Mouse (Mus musculus): Measurements from ENCODE around the gene C87436. TPM values are rescaled to one million over a fixed set of nuclear protein-coding genes. Genes with fewer than 3 reads are reported as not detected.

C87436 gene
- total RNA-seq (2022), result 1 to 10 TPM; 6.1 to 9.2 (median 7.7) TPM

DNA sequence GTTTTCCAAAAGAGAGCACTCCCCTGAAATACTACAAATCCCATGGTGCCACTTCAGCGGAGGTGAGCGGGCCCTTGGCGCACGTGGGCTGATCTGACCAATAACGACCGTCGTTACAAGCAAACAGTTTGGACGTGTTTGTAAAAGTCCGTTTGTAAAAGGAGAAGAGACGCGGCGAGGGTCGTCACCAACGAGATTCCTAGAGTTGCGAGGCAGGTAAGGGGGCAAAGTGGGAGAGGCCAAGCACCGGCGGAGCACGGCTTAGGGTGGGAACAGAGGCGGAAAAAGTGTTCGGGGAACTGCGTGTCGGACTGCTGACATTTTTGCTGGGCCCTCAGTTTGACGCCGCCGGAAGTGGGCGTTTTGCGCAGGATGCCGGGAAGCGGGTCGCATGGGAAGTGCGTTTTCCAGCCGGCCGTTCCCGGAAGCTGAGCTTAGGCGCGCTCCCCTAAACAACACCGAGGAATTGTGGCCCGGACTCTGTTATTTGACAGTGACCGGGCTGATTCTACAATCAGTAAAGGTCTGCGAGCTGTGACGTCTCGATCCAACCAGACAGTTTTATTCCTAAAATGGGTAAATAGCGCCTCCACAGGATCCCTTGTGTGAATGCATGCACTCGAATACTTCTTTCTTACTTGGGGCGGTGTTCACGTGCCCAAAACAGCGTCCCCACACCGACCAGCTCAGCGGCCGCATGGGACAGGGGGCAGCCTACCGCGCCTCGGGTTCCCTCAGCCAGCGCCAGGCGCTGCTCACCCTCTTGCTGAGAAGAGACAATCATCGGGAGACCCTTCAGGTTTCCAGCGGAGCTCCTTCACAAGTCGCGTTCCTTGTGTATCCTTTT is at the start of gene C87436:
Gene C87436, plus strand, starts transcription at position 103 of the 847 bp plus-strand sequence.
- DNase-seq (ENCODE audit: low spot score in 2 of 2), result peak; percentile 86 to 87

DNA sequence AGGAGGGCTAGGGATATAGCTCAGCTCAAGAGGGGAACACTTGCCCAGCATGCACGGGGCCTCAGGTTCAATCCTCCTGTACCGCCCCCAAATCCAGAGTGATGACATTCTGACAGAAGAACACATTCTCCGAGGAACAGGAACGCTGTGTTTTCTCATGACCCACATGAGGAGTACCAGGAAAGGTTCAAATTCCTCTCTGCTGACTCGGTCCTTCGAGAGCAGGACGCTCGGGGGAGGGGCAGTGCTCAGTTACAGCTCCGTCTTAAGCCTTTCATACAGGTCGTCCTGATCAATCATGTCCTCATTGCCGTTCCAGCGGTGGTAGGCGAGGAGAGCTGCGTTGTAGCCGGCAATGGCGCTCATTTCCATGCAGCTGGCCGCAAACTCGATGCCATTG is 49.7 kb upstream of the C87436 start:
- DNase-seq (ENCODE audit: low spot score in 2 of 2), result no peak

DNA sequence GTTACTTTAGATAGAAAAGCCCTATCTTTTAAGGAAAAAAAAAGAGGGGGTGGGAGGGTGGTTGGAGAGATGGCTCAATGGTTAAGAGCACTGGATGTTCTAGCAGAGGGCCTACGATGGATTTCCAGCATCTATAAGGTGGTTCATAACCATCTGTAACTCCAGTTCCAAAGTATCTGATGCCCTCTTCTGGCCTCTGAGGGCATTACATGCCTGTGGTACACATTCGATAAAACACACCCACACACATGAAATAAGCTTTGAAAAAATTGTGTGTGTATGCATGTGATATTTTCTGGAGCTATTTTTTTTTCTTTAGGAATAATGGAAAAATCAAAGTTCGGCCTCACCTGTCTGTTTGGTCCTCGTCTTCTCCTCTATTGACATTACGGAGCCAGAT is 46.8 kb upstream of the C87436 start:
- DNase-seq (ENCODE audit: low spot score in 2 of 2), result no peak

DNA sequence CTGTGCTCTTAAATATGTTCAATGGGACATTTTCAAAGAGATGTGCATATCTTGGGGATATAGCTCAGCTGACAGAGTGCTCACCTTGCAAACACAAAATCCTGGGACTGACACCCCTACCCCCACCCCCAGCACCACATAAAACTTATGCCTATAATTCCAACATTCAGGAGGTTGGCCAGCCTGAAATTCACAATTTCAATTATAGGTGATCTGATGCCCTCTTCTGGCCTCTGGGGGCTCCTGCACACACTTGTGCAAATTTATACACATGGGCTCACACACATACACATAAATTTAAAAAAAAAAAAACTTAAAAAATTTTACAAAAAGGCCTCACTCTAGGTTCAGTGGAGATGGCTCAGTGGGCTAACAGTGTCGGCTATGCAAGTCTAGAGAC is 45.0 kb upstream of the C87436 start:
- no peak for DNase-seq (ENCODE audit: low spot score in 2 of 2)

DNA sequence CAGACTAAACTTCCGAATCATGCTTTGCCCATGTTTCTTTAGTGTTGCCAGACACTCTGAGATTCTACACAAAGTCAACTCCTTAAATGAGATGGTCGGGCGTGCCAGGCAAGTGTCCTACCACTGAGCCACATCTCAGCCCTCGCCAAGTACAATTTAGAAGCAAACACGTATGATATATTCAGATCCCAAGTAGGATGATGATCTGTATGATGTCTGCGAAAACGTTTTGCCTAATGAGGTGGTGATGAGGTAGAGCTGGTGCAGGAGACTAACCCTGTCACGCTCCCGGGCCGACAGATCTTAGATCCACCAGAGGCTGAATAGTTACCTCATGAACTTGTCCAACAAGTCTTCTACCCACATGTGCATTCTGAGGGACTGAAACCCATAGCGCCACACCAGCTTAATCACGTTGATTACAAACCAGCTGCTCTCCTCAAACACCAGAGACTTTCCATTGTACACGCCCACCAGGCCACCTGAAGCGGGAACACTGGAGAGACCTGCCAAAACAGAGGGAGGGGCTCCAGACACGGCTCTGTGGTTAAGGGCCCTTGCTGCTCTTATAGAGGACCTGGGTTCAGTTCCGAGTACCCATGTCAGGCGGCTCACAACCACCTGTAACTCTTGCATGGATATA is 44.0 kb upstream of the C87436 start:
- DNase-seq (ENCODE audit: low spot score in 2 of 2), result no peak

DNA sequence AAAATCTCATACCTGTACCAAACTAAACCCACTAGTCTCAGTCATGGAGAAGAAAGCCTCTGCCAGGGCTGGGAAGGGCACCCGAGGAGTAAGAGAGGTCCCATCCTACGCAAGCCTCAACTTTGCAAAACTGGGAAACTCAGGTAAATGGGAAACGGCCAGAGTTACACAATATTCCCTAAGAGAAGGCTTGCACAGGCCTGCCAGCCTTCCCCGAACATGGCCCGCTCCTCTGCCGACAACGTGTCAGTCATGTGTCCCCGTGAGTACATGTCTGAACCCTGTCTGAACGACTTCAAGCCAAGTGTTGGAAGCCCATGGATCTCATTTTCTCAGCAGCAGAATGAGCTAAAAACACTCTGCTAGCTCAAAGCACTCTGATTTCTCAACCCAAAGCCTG is 43.2 kb upstream of the C87436 start:
- no peak for DNase-seq (ENCODE audit: low spot score in 2 of 2)

DNA sequence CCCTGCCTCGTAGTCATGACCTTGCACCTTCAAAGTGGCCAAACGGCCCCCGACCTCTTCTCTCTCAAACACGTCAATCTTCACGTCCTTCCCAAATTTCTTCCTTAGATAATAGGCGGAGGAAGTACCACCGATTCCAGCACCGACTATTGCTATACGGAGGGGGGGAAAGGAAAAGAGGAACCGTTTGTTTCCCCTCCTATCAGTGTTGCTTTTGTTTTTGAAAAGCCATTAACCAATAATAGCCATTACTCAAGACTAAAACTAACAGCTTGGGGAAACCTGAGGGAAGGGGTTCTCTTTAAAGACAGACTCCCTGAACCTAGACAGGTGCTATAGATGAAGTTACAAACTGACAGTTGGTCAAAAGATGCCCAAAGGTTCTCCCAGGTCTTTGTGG is 42.2 kb upstream of the C87436 start:
- DNase-seq (ENCODE audit: low spot score in 2 of 2), result no peak

DNA sequence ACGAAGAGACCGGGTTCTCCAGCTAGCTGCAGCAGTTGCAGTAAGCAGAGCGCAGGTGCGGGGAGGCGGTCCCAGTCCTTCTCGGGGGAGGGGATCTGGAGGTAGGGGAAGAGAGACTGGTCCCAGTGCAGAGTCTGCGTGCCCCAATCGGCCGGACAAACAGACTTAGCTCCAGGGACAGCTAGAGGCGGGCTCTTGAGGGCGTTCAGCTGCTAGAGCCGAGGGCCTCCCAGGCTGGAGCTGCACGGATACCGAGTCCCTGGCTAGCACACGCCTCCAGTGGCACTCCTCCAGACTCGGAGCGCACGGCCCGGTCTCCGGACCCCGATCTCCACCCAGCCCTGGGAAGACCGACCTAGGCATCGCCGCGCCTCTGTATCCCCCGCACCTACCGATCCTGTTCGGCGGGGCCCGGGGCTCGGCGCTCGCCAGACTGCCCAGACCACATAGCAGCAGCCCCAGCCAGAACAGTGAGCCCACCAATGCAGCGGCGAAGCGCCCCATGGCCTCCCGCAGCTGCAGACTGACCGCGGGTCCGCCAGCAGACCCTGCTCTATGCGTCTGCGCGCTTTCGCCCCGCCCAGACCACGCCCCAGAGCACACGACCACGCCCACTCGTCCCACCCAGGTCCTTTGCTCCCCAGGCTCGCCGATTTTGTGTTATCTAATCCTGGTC is 41.5 kb upstream of the C87436 start, which contains the start of gene Pcyox1:
Gene Pcyox1, minus strand, starts transcription at position 574 of the 676 bp plus-strand sequence.
- DNase-seq (ENCODE audit: low spot score in 2 of 2), result peak; percentile 78 to 85

DNA sequence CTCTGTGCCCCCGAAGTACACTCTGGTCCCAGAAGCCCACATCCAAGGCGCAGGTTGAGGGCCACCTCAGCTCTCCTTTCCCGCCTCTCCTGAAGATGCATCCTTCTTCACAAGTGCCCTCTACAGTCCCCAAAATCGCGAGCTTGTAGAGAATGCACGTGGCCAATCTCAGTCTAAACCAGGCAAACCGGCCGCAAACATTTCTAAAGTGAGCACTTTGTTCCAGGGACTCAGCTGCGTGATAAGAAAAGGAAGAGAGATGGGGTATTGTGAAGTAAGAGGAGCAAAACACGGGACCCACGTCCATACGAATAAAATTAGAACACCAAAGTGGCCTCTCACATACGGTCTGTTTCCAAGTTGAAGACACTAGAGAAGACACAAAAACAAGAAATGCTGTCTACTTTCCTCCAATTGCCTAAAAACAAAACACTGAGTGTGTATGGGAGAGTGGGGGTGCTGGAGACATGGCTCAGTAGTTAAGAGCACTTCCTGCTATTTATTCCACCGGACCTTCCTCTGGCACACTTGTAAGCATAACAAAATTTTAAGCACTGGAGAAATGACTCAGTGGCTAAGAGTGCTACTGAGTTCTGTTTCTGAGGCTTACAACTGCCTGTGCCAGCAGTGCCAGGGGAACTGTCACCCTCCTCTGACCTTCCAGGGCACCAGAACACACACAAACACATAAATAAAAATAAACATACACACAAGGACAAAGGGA is 40.8 kb upstream of the C87436 start:
- no peak for DNase-seq (ENCODE audit: low spot score in 2 of 2)

DNA sequence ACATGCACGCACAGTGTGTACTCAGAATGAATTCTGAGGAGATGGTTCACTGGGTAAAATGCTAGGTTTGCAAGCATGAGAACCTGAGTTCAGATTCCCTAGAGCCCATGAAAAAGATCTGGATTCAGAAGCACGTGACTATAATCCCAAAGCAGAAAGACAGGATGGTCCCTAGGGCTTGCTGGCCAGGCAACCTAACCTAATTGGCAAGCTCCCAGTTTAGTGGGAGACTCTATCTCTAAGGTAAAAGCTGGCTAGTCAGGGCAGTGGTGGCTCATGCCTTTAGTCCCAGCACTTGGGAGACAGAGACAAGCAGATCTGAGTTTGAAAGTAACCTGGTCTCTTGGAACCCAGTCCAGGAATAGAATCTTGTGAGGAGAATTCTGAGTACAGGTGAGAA is 39.2 kb upstream of the C87436 start:
- no peak for DNase-seq (ENCODE audit: low spot score in 2 of 2)

DNA sequence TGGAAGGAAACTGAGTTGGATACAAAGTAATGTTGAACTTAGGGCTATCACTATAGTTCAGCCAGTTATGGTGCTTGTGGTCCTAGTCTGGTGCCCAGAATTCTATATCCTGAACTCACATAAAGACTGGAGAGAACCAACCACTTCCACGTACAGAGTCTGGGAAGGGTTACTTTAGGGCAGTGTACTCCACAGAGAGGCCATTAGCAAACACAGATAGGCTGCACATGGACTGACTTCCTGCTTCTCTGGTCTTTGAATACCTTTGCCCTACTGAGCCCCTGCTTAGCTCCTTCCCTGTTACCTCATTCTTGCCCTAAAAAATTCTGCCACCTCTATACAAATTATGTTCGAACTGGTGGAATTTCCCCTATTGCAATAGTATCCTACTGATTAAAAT is 38.2 kb upstream of the C87436 start:
- DNase-seq (ENCODE audit: low spot score in 2 of 2), result no peak

DNA sequence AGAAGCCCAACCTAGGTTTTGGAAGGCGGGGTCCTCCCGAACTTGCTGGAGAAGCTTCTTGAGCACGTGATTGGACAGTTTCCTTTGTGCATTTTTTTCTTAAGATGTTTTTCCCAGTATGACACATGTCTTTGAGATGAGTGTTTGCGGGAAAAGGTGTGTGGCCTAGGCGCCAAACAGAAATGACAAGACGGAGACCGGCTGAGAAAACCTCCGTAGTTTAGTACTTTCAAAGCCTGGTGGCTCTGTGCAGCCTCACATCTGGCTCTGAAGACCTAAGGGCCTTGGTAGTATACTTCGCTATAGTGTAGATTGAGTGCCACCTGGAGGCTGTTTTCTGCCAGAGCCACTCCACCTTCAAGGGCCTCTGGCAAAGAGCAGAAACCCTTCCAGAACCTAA is 37.2 kb upstream of the C87436 start:
- peak; percentile 57 to 63 for DNase-seq (ENCODE audit: low spot score in 2 of 2)

DNA sequence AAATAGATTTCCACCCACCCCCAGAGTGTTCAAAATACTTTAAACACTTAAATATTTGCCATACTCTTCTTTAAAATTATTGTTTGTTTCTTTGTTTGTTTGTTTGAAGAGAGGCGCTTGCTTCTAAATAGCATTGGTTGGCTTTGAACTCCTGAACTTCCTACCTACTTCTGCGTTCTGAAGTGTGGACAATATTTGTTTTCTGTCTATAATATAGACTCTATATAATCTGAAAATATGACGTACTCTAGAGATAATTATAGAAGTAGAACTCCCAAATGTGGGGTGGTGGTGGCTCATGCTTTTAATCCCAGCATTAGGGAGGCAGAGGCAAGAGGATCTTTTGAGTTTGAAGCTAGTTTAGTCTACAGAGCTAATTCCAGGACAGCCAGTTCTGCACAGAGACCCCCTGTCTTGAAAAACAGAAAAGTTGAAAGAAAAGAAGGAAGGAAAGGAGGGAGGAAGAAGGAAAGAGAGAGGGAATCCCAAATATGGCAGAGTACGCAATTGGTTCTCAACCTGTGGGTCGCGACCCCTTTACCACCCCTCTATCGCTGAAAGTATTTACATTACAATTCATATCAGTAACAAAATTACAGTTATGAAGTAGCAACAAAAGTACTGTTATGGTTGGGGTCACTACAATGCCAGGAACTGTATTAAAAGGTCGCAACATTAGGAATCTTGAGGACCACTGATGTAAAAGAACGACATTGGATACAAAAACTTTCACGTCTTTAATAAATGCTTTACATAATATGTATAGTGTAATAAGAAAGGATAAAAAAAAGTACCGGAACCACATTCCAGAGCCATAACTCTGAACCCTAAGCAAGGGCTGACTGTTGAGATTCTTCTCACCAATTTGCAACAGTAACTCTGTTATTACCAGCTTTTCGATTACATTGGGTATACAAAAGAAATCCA is 35.2 kb upstream of the C87436 start:
- DNase-seq (ENCODE audit: low spot score in 2 of 2), result no peak

DNA sequence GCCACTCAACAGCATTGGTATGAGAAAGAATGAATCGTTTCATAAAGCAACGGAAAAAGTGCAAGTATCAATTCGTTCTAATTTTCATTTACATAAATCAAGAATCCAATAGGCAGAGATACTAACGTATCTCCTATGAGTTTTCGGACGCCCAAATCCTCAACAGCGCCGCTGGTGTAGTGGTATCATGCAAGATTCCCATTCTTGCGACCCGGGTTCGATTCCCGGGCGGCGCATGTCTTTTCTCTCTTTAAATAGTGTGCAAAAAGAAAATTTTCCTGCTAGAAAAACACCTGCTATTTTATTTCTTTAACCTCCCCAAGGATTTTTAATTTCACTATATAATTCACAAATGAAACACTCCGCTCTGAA is 34.5 kb upstream of the C87436 start:
- DNase-seq (ENCODE audit: low spot score in 2 of 2), result peak in 1 of 2 experiments; percentile 84

DNA sequence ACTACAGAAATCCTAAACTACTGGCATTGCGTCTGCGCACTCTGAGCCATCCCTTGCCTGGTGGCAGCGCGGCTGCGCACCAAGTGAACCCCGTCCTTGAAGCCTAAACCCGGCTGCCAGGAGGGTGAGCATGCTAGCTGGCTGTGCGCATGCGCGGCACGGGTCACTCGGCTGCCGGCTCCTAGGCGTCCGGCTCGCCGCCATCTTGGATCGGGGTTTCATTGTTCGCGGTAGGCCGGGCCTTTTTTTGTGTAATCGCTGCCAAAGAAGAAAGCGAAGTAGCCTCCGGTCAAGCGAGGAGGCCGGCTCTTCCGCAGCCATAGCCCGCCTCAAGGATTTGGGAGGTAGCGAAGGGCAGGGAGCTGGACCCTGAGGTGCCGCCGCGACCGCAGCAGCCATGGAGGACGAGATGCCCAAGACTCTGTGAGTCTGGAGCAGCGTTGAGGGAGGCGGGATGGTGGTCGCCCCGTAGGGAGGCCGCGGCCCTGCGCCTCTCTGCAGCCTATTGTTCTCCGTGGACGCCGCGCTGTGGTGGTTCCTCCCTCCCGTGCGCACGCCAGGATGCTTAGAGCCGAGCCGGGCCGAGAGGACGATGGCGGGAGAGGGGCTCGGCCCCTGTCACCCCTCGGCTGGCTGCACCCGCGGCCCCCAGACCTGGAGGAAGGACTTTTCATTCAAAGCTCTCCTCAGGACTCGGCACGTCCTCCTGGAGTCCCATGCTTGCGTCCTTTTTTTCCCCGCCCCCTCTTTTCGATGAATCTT is 33.9 kb upstream of the C87436 start, which contains the start of gene Tia1:
Gene Tia1, plus strand, starts transcription at position 120 of the 762 bp plus-strand sequence.
- peak; percentile 92 to 97 for DNase-seq (ENCODE audit: low spot score in 2 of 2)

DNA sequence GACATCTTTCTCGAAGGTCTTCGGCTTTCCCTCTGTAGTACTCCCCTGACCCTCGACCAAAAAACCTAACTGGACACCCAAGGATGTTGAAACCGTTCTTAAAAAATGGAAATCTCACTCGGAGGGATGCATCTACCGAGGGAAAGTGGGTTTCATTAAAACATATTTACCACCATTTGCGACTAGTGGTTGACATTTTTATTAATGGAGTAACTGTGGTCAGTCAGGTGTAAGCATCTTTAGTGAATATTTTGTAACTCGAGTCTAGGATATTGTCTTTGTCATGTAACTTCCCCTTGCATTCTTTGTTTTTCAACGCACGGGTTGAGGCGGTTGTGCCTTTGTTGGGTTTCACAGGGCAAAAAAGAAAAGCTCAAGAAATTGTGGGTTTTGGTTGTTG is 33.2 kb upstream of the C87436 start:
- no peak for DNase-seq (ENCODE audit: low spot score in 2 of 2)

DNA sequence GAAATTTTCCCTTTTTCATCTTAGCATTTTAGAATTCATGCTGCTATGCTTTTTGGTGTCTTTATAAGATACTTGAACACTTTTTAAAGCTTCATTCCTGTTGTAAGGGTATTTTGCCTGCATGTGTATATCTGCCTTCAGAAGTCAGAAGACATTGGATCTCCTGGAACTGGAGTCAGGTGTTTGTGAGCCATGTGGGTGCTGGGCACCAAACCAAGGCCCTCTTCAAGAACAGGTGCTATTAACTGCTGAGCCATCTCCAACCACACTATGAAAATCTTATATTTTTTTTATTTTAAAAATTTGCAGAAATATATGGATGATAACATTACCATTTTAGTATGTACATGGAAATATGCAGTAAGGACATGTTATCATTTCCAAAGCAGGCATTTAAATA is 31.9 kb upstream of the C87436 start:
- DNase-seq (ENCODE audit: low spot score in 2 of 2), result peak; percentile 30 to 63

DNA sequence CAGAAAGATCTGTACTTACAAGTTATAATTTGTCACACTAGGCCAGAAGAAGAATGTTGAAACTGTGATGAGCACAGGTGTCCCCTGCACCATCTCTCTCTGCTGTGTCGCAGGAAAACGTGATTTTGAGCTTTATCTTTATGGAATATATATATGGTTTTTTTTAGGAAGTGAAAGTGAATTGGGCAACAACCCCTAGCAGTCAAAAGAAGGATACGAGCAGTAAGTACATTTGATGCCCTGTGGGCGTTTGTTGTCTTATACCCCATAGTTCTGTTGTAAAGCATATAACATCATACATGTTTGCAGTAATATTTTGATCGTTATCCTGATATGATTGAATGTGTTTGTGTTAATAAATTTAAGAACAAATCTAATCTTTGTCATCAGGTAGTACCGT is 19.5 kb upstream of the C87436 start:
- no peak for DNase-seq (ENCODE audit: low spot score in 2 of 2)

DNA sequence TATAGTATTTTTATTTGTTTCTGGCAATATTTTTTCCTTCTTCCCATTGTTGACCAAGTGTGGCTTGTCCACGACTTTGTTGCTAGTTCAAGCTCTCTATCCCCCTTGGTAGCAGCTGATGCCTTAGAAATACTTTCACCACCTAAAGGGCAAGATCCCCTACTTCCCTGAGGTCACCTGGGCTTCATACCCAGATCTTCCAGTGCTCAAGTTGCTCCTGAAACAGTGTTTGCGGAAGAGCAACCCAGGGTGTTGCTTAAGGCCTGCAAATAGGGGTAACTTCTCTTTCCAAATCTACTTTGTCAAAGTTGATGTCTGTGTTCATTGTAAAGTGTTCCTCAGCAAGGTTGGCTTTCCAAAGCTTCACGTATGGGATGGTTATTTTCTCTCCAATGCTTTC is 18.9 kb upstream of the C87436 start:
- DNase-seq (ENCODE audit: low spot score in 2 of 2), result no peak

DNA sequence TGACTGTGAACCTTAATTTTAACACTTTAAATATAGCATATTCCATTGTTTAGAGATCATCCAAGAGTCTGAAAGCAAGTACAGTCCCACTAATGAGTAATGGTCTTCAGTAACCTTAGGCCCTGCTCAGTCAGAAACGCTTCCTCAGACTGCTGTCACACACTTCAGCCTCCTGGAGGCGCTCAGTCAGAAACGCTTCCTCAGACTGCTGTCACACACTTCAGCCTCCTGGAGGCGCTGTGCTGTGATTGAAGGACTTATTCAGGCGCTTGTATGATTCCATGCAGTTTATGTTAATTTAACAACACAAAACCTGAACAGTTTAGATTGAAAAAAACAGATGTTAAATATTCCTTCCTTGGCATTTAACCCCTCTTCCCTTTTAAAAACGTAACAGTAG is 17.7 kb upstream of the C87436 start:
- no peak for DNase-seq (ENCODE audit: low spot score in 2 of 2)

Measured in gastrocnemius, adult 8-10 months (tissue).